Mouse (Mus musculus): ENCODE results near the gene Bcas2. TPM values are rescaled to one million over a fixed set of nuclear protein-coding genes. Genes with fewer than 3 reads are reported as not detected.

Gene Bcas2
- polyA plus RNA-seq, 1 experiment from 2014 or later = 272 TPM

DNA sequence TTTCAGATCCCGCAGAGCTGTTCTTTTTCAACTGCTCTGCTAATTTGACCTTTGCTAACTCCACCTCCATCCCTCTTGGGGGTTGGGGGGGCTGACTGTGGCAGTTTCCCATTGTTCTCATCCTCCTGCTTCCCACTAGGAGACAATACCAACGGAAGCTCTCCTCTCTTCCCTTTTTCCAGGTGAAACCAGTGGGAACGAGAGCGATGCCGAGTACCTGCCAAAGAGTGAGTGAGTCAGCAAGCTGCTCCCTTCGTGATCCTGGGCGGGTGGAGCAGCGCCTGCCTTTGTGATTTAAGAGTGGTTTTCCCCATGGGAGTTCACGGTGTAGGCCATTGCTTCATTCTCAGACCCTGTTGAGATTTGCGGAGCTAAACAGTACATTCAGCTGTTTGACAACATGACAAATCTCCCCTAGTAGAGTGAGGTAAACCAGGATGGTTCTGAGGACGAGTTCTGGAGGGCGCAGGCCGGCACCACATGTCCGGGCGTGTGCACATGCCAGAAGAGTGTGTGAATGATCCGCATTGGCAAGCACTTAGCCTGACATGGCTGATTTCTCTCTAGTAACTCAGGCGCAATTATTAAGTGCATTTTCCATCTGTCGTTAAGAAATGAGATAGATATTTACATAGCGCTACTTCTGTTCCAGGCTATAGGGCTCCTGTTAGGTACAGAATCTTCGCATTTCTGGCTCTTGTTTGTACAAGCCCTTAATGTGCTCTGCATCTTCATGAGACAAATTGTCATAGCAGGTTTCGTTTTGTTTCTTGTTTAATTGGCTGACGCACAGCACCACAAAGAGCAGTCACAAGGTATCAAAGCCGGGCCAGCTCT is 24.9 kb upstream of the Bcas2 start:
- H3K4me1 ChIP-seq (replicated peaks; ENCODE audit: control insufficient read depth, insufficient read depth, low read length) = no peaks in the 10 kb centered on the region
- H3K27me3 ChIP-seq (ENCODE audit: control insufficient read depth, insufficient read depth, low read length) = no peaks in the 10 kb centered on the region
- no peaks in the 10 kb centered on the region for H3K36me3 ChIP-seq (ENCODE audit: control insufficient read depth, insufficient read depth, low read length)
- H3K9me3 ChIP-seq (ENCODE audit: control insufficient read depth, low read length) = no peaks in the 10 kb centered on the region
- DNase-seq (ENCODE audit: low spot score) (no peak), ATAC-seq (replicated peaks; ENCODE audit: low FRiP score) (no peak)
- no peak overlapping the region for H3K4me2 ChIP-seq (ENCODE audit: low read depth, low read length, severe bottlenecking)
- WGBS = 66% methylated on average over 23 of the region's 23 CpGs
- H3K27ac ChIP-seq (ENCODE audit: low read depth, low read length) = no peak overlapping the region
- H3K9ac ChIP-seq (ENCODE audit: low read length) = no peak overlapping the region
- no peak overlapping the region for H3K4me3 ChIP-seq (ENCODE audit: low read depth, low read length)

DNA sequence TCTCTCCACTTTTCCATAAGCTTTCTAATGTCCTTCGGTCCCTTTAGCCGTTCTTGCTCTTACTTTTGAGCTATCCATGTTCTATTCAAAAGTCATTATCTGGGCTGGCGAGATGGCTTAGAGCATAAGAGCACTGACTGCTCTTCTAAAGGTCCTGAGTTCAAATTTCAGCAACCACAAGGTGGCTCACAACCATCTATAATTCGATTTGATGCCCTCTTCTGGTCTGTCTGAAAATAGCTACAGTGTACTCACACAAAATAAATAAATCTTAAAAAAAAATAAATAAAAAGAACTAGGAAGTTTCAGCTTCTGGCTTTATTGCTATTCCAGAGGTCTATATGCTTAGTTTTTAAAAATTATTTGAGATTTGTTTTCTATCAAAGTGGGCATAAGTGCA is 23.7 kb upstream of the Bcas2 start:
- no peak overlapping the region for H3K4me3 ChIP-seq (ENCODE audit: low read depth, low read length)
- H3K27me3 ChIP-seq (ENCODE audit: control insufficient read depth, insufficient read depth, low read length) = no peaks in the 10 kb centered on the region
- no peak overlapping the region for H3K9ac ChIP-seq (ENCODE audit: low read length)
- WGBS = 83% methylated on average over 4 of the region's 4 CpGs
- no peak overlapping the region for H3K27ac ChIP-seq (ENCODE audit: low read depth, low read length)
- H3K4me2 ChIP-seq (ENCODE audit: low read depth, low read length, severe bottlenecking) = no peak overlapping the region
- ATAC-seq (replicated peaks; ENCODE audit: low FRiP score) (no peak), DNase-seq (ENCODE audit: low spot score) (no peak)
- H3K9me3 ChIP-seq (ENCODE audit: control insufficient read depth, low read length) = no peaks in the 10 kb centered on the region
- H3K36me3 ChIP-seq (ENCODE audit: control insufficient read depth, insufficient read depth, low read length) = no peaks in the 10 kb centered on the region
- H3K4me1 ChIP-seq (replicated peaks; ENCODE audit: control insufficient read depth, insufficient read depth, low read length) = no peaks in the 10 kb centered on the region

DNA sequence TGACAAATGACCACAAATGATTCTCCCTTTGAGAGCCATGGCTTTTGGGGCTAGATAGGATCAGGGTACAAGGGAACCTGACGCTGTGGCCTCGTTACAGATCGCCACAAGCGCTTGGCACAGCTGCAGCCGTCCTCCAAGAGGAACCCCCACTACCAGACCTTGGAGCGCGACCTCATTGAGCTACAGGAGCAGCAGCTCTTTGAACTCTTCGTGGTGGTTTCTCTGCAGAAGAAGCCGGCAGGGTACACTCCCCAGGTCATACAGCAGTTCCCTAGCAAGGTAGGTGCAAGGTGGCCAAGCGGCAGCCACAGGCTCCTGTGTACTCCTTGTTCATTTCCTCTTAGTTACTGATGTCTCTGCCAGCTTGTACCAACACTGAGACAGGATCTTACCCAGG is 22.5 kb upstream of the Bcas2 start:
- Histone ChIP-seq H3K27ac (ENCODE audit: low read depth, low read length) (no peak overlapping the region), H3K9ac (ENCODE audit: low read length) (no peak overlapping the region), H3K4me3 (ENCODE audit: low read depth, low read length) (no peak overlapping the region), H3K4me2 (ENCODE audit: low read depth, low read length, severe bottlenecking) (no peak overlapping the region), H3K27me3 (ENCODE audit: control insufficient read depth, insufficient read depth, low read length) (no peaks in the 10 kb centered on the region), H3K4me1 (replicated peaks; ENCODE audit: control insufficient read depth, insufficient read depth, low read length) (no peaks in the 10 kb centered on the region), H3K36me3 (ENCODE audit: control insufficient read depth, insufficient read depth, low read length) (no peaks in the 10 kb centered on the region), H3K9me3 (ENCODE audit: control insufficient read depth, low read length) (no peaks in the 10 kb centered on the region)
- 84% methylated on average over 10 of the region's 10 CpGs for WGBS
- DNase-seq (ENCODE audit: low spot score) (no peak), ATAC-seq (replicated peaks; ENCODE audit: low FRiP score) (no peak)

DNA sequence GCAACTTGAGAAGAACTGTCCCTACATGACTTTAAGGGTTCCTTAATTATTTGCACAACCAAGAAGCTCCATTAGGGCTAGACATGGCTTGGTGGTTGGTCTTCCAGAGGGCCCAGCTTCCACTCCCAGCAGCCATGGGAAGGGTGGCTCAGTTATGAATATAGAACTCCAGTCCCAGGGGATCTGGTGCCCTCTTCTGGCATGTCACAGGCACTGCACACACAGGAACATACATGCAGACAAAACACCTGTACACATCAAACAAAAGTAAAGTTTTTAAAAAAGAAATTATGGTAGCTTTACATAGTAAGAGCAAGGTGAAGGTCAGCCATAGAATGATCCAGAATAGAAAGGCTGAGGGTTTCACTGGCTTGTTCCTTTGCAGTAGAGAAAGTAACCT is 17.7 kb upstream of the Bcas2 start:
- Histone ChIP-seq H3K27ac (ENCODE audit: low read depth, low read length) (no peak overlapping the region), H3K4me2 (ENCODE audit: low read depth, low read length, severe bottlenecking) (no peak overlapping the region), H3K9ac (ENCODE audit: low read length) (no peak overlapping the region), H3K9me3 (ENCODE audit: control insufficient read depth, low read length) (no peaks in the 10 kb centered on the region), H3K27me3 (ENCODE audit: control insufficient read depth, insufficient read depth, low read length) (no peaks in the 10 kb centered on the region), H3K36me3 (ENCODE audit: control insufficient read depth, insufficient read depth, low read length) (no peaks in the 10 kb centered on the region), H3K4me1 (replicated peaks; ENCODE audit: control insufficient read depth, insufficient read depth, low read length) (no peaks in the 10 kb centered on the region), H3K4me3 (ENCODE audit: low read depth, low read length) (no peak overlapping the region)
- ATAC-seq (replicated peaks; ENCODE audit: low FRiP score) = no peak
- no peak for DNase-seq (ENCODE audit: low spot score)

- no peaks in the 10 kb centered on the region for H3K9me3 ChIP-seq (ENCODE audit: control insufficient read depth, low read length)
- DNase-seq (ENCODE audit: low spot score) (no peak), ATAC-seq (replicated peaks; ENCODE audit: low FRiP score) (no peak)
- 65% methylated on average over 3 of the region's 3 CpGs for WGBS
- no peak overlapping the region for H3K4me3 ChIP-seq (ENCODE audit: low read depth, low read length)
- no peaks in the 10 kb centered on the region for H3K36me3 ChIP-seq (ENCODE audit: control insufficient read depth, insufficient read depth, low read length)
- no peaks in the 10 kb centered on the region for H3K27me3 ChIP-seq (ENCODE audit: control insufficient read depth, insufficient read depth, low read length)
- no peaks in the 10 kb centered on the region for H3K4me1 ChIP-seq (replicated peaks; ENCODE audit: control insufficient read depth, insufficient read depth, low read length)
- no peak overlapping the region for H3K4me2 ChIP-seq (ENCODE audit: low read depth, low read length, severe bottlenecking)
- H3K9ac ChIP-seq (ENCODE audit: low read length) = no peak overlapping the region
- H3K27ac ChIP-seq (ENCODE audit: low read depth, low read length) = no peak overlapping the region
These were observed 12.1 kb upstream of the Bcas2 start for GRCm38 (mm10) chr3:103159232-103159900.

DNA sequence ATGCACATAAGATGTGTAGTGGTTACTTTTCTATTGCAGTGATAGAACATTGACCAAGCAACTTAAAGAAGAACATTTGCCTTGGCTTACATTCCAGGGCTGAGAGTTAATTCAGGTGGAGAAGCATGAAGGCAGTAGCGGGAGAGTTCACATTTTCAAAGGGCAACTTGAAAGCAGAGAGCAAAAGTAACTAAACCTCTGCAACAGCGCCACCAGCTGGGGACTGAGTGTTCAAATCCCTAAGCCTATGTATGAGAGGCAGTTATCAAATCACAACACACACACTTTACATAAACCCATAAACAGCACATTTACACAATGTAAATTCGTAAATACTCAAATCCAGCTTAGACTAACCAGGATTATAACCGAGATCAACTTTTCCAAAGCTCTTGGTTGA is 1.7 kb upstream of the Bcas2 start:
- 10% methylated on average over 4 of the region's 4 CpGs for WGBS
- Histone ChIP-seq H3K9ac (ENCODE audit: low read length) (no peak overlapping the region), H3K4me1 (replicated peaks; ENCODE audit: control insufficient read depth, insufficient read depth, low read length) (peaks cover 2% of the 10 kb centered on the region; the same call in 1 of the 2 replicates), H3K9me3 (ENCODE audit: control insufficient read depth, low read length) (no peaks in the 10 kb centered on the region), H3K4me2 (ENCODE audit: low read depth, low read length, severe bottlenecking) (no peak overlapping the region), H3K27me3 (ENCODE audit: control insufficient read depth, insufficient read depth, low read length) (no peaks in the 10 kb centered on the region), H3K27ac (ENCODE audit: low read depth, low read length) (no peak overlapping the region), H3K36me3 (ENCODE audit: control insufficient read depth, insufficient read depth, low read length) (no peaks in the 10 kb centered on the region; the same call in 1 of the 2 replicates), H3K4me3 (ENCODE audit: low read depth, low read length) (no peak overlapping the region)
- DNase-seq (ENCODE audit: low spot score) (peak; percentile 86), ATAC-seq (replicated peaks; ENCODE audit: low FRiP score) (0 out of 2 replicates have a peak, but pooled peaks have one; percentile 13)

DNA sequence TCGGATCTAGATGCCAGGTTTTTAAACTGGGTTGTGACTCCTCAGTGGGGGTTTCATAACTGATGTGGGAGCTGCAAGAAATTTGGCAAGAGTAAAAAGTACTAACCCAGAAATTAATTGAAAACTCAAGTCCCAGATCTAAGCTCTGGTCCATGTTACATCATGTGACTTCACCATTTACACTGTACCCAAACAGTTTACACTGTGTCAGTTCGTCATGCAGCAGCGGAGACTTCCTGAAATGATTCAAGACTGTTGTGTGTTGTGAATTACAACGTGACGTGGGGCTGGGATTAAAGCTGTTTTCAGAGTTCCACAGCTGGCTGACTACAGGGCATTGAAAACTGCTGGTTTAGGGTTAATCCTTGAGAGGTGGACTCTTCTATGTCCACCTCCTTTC is 1.2 kb downstream of the Bcas2 start:
- Histone ChIP-seq H3K4me1 (replicated peaks; ENCODE audit: control insufficient read depth, insufficient read depth, low read length) (peaks cover 2% of the 10 kb centered on the region; the same call in 1 of the 2 replicates), H3K4me2 (ENCODE audit: low read depth, low read length, severe bottlenecking) (peak overlapping the region; percentile 65), H3K9ac (ENCODE audit: low read length) (peak overlapping the region; percentile 85), H3K27ac (ENCODE audit: low read depth, low read length) (no peak overlapping the region), H3K27me3 (ENCODE audit: control insufficient read depth, insufficient read depth, low read length) (no peaks in the 10 kb centered on the region), H3K9me3 (ENCODE audit: control insufficient read depth, low read length) (no peaks in the 10 kb centered on the region), H3K4me3 (ENCODE audit: low read depth, low read length) (peak overlapping the region; percentile 87), H3K36me3 (ENCODE audit: control insufficient read depth, insufficient read depth, low read length) (peaks cover 3% of the 10 kb centered on the region; the same call in 1 of the 2 replicates)
- DNase-seq (ENCODE audit: low spot score) (no peak), ATAC-seq (replicated peaks; ENCODE audit: low FRiP score) (no peak)
- 61% methylated on average over 5 of the region's 5 CpGs for WGBS

DNA sequence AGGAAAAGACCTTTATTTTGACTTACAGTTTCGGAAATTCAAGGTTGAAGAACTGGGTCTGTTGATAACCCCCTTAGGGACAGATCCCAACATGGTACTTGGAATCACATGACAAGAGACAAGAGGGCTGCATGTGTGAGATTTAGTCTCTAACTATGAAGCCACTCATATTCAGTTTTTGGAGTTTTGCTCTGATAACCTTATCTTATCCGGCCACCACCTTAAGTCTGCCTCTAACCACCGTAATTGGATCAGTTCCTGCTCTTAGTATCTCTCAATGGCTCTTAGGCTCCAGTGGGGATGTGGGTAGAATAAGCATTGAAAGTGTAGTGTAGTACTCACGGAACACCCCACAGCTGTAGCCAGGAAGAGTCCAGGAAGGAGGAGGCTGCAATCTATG is 5.3 kb downstream of the Bcas2 start:
- ATAC-seq (replicated peaks; ENCODE audit: low FRiP score) = no peak
- no peak overlapping the region for H3K27ac ChIP-seq (ENCODE audit: low read depth, low read length)
- WGBS = 94% methylated on average over 4 of the region's 4 CpGs
- H3K4me2 ChIP-seq (ENCODE audit: low read depth, low read length, severe bottlenecking) = no peak overlapping the region
- H3K9me3 ChIP-seq (ENCODE audit: control insufficient read depth, low read length) = no peaks in the 10 kb centered on the region
- H3K36me3 ChIP-seq (ENCODE audit: control insufficient read depth, insufficient read depth, low read length) = peaks cover 7% of the 10 kb centered on the region; the same call in 1 of the 2 replicates
- H3K4me3 ChIP-seq (ENCODE audit: low read depth, low read length) = no peak overlapping the region
- H3K27me3 ChIP-seq (ENCODE audit: control insufficient read depth, insufficient read depth, low read length) = no peaks in the 10 kb centered on the region
- peaks cover 2% of the 10 kb centered on the region; the same call in 1 of the 2 replicates for H3K4me1 ChIP-seq (replicated peaks; ENCODE audit: control insufficient read depth, insufficient read depth, low read length)
- H3K9ac ChIP-seq (ENCODE audit: low read length) = no peak overlapping the region
- DNase-seq (ENCODE audit: low spot score) = no peak
